Mouse (Mus musculus): ENCODE measurements at regions not wholly inside any gene's neighbourhood (a gene's known extent, or its start where the extent isn't known, plus 50 kb on each side); places are given as distances from the start of the nearest gene placed in this dataset.

DNA sequence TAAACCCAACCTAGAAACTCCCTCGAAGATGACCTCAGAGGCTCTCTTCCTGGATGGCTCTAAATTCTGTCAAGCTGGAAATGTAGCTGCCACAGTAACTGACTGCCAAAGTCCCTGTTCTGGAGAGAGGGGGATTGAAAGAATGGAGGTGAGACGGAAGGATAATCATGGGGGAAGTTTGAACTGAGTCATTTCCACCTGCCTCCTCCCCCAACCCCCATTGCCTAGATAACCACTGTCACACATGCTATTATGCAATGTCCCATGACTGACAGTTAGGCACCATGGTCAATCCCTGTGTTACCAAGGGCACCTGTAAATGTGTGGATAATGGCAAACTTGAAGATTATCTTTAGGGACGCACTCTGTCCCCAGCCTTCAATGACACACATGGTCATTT, 172.0 kb upstream of the Spdye4c start:
- Histone ChIP-seq H3K4me3 (ENCODE audit: low read depth, low read length) (no peak overlapping the region), H3K27me3 (ENCODE audit: control insufficient read depth, insufficient read depth, low read length) (no peaks in the 10 kb centered on the region), H3K36me3 (ENCODE audit: control insufficient read depth, insufficient read depth, low read length) (no peaks in the 10 kb centered on the region), H3K27ac (ENCODE audit: insufficient read depth, low read depth, low read length) (no peak overlapping the region), H3K4me1 (ENCODE audit: control insufficient read depth, insufficient read depth, insufficient read length, low read length) (peaks cover 5% of the 10 kb centered on the region; the same call in 1 of the 2 replicates)
- no peak for TF ChIP-seq POLR2A (IDR thresholded peaks at IDR 0.05; ENCODE audit: low read depth, low read length)
- TF ChIP-seq CTCF (IDR thresholded peaks at IDR 0.05; ENCODE audit: extremely low read depth, insufficient read length, insufficient replicate concordance, low read depth, low read length) = no peak
- 72% methylated on average over 3 of the region's 3 CpGs for WGBS

DNA sequence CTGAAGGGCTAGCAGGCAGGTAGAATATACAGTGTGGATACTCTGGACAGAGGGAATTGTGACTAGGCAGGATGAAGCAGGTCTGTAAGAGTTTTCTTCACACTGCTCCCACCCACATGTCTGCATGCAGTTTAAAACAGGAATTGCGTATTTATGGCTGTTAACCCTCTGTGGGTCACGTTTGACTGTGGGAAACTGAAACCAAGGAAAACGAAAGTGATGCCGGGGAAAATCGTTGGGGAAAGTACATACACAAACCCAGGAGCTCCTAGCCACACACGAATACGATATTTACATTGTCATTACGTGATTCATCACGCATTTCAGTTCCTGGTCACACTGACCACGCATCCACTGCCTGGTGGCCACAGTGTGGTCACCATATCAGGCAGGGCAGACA, 170.6 kb upstream of the Spdye4c start:
- 21% methylated on average over 10 of the region's 10 CpGs for WGBS
- H3K4me1 ChIP-seq (ENCODE audit: control insufficient read depth, insufficient read depth, insufficient read length, low read length) = peaks cover 5% of the 10 kb centered on the region; the same call in 1 of the 2 replicates
- no peak overlapping the region; the same call in 1 of the 2 replicates for H3K27ac ChIP-seq (ENCODE audit: insufficient read depth, low read depth, low read length)
- TF ChIP-seq CTCF (IDR thresholded peaks at IDR 0.05; ENCODE audit: extremely low read depth, insufficient read length, insufficient replicate concordance, low read depth, low read length) (no peak), POLR2A (IDR thresholded peaks at IDR 0.05; ENCODE audit: low read depth, low read length) (no peak)
- no peaks in the 10 kb centered on the region for H3K27me3 ChIP-seq (ENCODE audit: control insufficient read depth, insufficient read depth, low read length)
- no peaks in the 10 kb centered on the region for H3K36me3 ChIP-seq (ENCODE audit: control insufficient read depth, insufficient read depth, low read length)
- H3K4me3 ChIP-seq (ENCODE audit: low read depth, low read length) = peak overlapping the region; percentile 53

DNA sequence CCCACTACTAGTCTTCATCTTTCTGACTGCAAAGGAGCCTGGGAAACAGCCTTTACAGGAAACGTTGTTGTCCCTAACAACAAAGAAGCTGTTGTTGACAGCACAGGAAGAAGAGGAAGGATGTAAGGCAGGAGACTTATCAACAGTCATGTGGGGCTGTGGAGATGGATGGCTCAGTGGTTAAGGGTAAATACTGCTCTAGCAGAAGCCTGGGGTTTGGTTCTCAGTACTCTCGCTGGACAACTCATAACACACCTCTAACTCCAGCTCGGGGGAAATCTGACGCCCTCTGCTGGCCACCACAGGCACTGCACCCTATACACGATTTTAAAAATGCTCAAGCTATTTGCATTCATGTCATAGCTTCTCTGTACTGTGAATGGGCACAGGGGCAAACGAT, 168.3 kb upstream of the Spdye4c start:
- no peak for TF ChIP-seq POLR2A (IDR thresholded peaks at IDR 0.05; ENCODE audit: low read depth, low read length)
- peak; percentile 65; the same call in 1 of the 2 replicates for TF ChIP-seq CTCF (IDR thresholded peaks at IDR 0.05; ENCODE audit: extremely low read depth, insufficient read length, insufficient replicate concordance, low read depth, low read length)
- H3K27ac ChIP-seq (ENCODE audit: insufficient read depth, low read depth, low read length) = no peak overlapping the region

DNA sequence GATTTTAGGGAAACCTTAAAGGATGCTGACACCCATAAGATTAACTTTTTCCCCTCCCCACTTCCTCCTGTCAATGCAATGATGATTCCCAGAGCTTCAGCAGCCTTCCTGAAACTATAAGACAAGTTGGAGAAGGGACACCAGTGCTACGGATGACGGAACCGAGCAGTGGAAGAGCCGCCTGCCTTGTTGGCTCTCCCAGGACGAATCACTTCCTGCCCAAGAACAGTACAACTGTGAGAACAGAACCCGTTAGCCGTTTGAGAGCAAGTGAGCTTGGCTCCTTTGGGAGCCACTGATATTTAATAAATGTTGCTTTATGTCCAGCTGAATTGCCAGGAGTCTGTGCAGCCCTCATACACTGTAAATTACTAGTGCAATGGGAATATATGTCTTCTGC, 166.8 kb upstream of the Spdye4c start:
- peaks cover 8% of the 10 kb centered on the region; the same call in 1 of the 2 replicates for H3K4me1 ChIP-seq (ENCODE audit: control insufficient read depth, insufficient read depth, insufficient read length, low read length)
- no peaks in the 10 kb centered on the region for H3K36me3 ChIP-seq (ENCODE audit: control insufficient read depth, insufficient read depth, low read length)
- no peaks in the 10 kb centered on the region for H3K27me3 ChIP-seq (ENCODE audit: control insufficient read depth, insufficient read depth, low read length)
- no peak overlapping the region for H3K27ac ChIP-seq (ENCODE audit: insufficient read depth, low read depth, low read length)
- TF ChIP-seq CTCF (IDR thresholded peaks at IDR 0.05; ENCODE audit: extremely low read depth, insufficient read length, insufficient replicate concordance, low read depth, low read length) (no peak), POLR2A (IDR thresholded peaks at IDR 0.05; ENCODE audit: low read depth, low read length) (no peak)
- no peak overlapping the region for H3K4me3 ChIP-seq (ENCODE audit: low read depth, low read length)
- 72% methylated on average over 7 of the region's 7 CpGs for WGBS

More for the DNA sequence above, 168.3 kb upstream of the Spdye4c start:
- H3K27me3 ChIP-seq (ENCODE audit: control insufficient read depth, insufficient read depth, low read length) = no peaks in the 10 kb centered on the region
- H3K4me3 ChIP-seq (ENCODE audit: low read depth, low read length) = no peak overlapping the region
- H3K36me3 ChIP-seq (ENCODE audit: control insufficient read depth, insufficient read depth, low read length) = no peaks in the 10 kb centered on the region
- peaks cover 8% of the 10 kb centered on the region; the same call in 1 of the 2 replicates for H3K4me1 ChIP-seq (ENCODE audit: control insufficient read depth, insufficient read depth, insufficient read length, low read length)
- WGBS = 44% methylated on average over 6 of the region's 6 CpGs

- Histone ChIP-seq H3K27ac (ENCODE audit: insufficient read depth, low read depth, low read length) (no peak overlapping the region), H3K4me1 (ENCODE audit: control insufficient read depth, insufficient read depth, insufficient read length, low read length) (peaks cover 11% of the 10 kb centered on the region; the same call in 1 of the 2 replicates), H3K36me3 (ENCODE audit: control insufficient read depth, insufficient read depth, low read length) (no peaks in the 10 kb centered on the region), H3K4me3 (ENCODE audit: low read depth, low read length) (0 out of 2 replicates have a peak overlapping the region, but pooled peaks have one; percentile 6), H3K27me3 (ENCODE audit: control insufficient read depth, insufficient read depth, low read length) (no peaks in the 10 kb centered on the region; the same call in 1 of the 2 replicates)
- 52% methylated on average over 6 of the region's 6 CpGs for WGBS
- TF ChIP-seq POLR2A (IDR thresholded peaks at IDR 0.05; ENCODE audit: low read depth, low read length) (no peak), CTCF (IDR thresholded peaks at IDR 0.05; ENCODE audit: extremely low read depth, insufficient read length, insufficient replicate concordance, low read depth, low read length) (no peak)
Measured at GRCm38 (mm10) chr2:128427181-128427880, 163.7 kb upstream of the Spdye4c start.

GRCm38 (mm10) chr2:128428154-128428553, 162.9 kb upstream of the Spdye4c start:
- WGBS = 10% methylated on average over 7 of the region's 7 CpGs
- Histone ChIP-seq H3K27ac (ENCODE audit: insufficient read depth, low read depth, low read length) (peak overlapping the region; percentile 60), H3K27me3 (ENCODE audit: control insufficient read depth, insufficient read depth, low read length) (no peaks in the 10 kb centered on the region; the same call in 1 of the 2 replicates), H3K4me3 (ENCODE audit: low read depth, low read length) (peak overlapping the region; percentile 59), H3K4me1 (ENCODE audit: control insufficient read depth, insufficient read depth, insufficient read length, low read length) (peaks cover 11% of the 10 kb centered on the region; the same call in 1 of the 2 replicates), H3K36me3 (ENCODE audit: control insufficient read depth, insufficient read depth, low read length) (no peaks in the 10 kb centered on the region)
- TF ChIP-seq CTCF (IDR thresholded peaks at IDR 0.05; ENCODE audit: extremely low read depth, insufficient read length, insufficient replicate concordance, low read depth, low read length) (no peak), POLR2A (IDR thresholded peaks at IDR 0.05; ENCODE audit: low read depth, low read length) (no peak)

Data from small intestine, adult 2 months (tissue).